Mouse (Mus musculus) olfactory bulb, adult 2 months (tissue): ENCODE results near the gene Usp46.

ENCODE experiments used
- CTCF ChIP-seq: fragments of 200-500 bp; IDR thresholded peaks from 2 replicates; pipeline ENCODE4 v1.5.1; 2012; ENCODE audit warnings: low read depth, mild to moderate bottlenecking, low read length, moderate library complexity; ENCODE audit not compliant: insufficient read depth
- POLR2A ChIP-seq: fragments of 200-500 bp; IDR thresholded peaks from 2 replicates; pipeline ENCODE4 v1.6.1; 2012; ENCODE audit warnings: mild to moderate bottlenecking, low read depth, low read length, moderate library complexity; ENCODE audit not compliant: insufficient read depth

DNA sequence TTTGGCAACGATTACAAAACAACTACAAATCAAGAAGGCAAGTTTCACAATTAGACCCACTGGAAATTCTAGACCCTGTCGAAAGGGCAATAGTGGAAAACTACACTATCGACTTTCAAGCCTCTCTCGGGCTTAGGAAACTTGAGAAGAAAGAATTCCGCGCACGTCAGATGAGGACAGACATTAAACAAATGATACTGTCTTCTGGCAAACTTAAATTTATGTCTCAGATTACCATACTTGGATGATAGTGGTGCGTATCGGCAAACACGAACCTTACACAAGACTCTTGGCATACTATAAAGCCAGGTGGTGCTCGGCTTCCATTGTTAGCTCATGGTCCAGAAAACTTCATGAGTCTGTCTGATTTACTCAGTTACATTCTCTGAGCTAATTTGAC, 90.8 kb downstream of the Usp46 start:
- TF ChIP-seq POLR2A (no peak), CTCF (no peak)
